Mouse (Mus musculus) midbrain, embryonic 15.5 days (tissue): ENCODE measurements at regions not wholly inside any gene's neighbourhood (a gene's known extent, or its start where the extent isn't known, plus 50 kb on each side); places are given as distances from the start of the nearest gene placed in this dataset.
A peak's percentile ranks its signal among the peaks of the same experiment; 100 is the strongest.

Experiments used
- ATAC-seq: fragments of 200-750 bp; cut with Nextera tagmentation; replicated peaks from 2 replicates; pipeline ENCODE4 v1.8.0; 2017; ENCODE audit warnings: moderate TSS enrichment
- H3K27ac ChIP-seq: fragments of 300-500 bp; sonication (generic); 2 replicates; pipeline ENCODE4 v1.5.1; 2015; ENCODE audit warnings: mild to moderate bottlenecking, inconsistent platforms
- H3K27me3 ChIP-seq: fragments of 300-500 bp; sonication (generic); replicated peaks from 2 replicates; pipeline ENCODE4 v1.6.1; 2015; ENCODE audit warnings: inconsistent platforms
- H3K36me3 ChIP-seq: fragments of 300-500 bp; sonication (generic); replicated peaks from 2 replicates; pipeline ENCODE4 v1.6.1; 2015; ENCODE audit warnings: inconsistent platforms
- H3K4me1 ChIP-seq: fragments of 300-500 bp; sonication (generic); 2 replicates; pipeline ENCODE4 v1.6.1; 2015; ENCODE audit warnings: inconsistent platforms
- H3K4me2 ChIP-seq: fragments of 300-500 bp; sonication (generic); 2 replicates; pipeline ENCODE4 v1.6.1; 2015; ENCODE audit warnings: inconsistent platforms, mild to moderate bottlenecking, moderate library complexity
- H3K4me3 ChIP-seq: fragments of 300-500 bp; sonication (generic); 2 replicates; pipeline ENCODE4 v1.5.1; 2015; ENCODE audit warnings: mild to moderate bottlenecking, inconsistent platforms
- H3K9ac ChIP-seq: fragments of 300-500 bp; sonication (generic); 2 replicates; pipeline ENCODE4 v1.6.1; 2015; ENCODE audit warnings: mild to moderate bottlenecking, inconsistent platforms
- H3K9me3 ChIP-seq: fragments of 300-500 bp; sonication (generic); 2 replicates; pipeline ENCODE4 v1.6.1; 2016; ENCODE audit warnings: inconsistent platforms
- WGBS: fragments of 180-500 bp; shearing (Covaris S2); methylation state at CpG from one replicate; pipeline ENCODE4 v1.1.7; 2015; ENCODE audit warnings: mixed read lengths; 5-methylcytosine and 5-hydroxymethylcytosine counted together

DNA sequence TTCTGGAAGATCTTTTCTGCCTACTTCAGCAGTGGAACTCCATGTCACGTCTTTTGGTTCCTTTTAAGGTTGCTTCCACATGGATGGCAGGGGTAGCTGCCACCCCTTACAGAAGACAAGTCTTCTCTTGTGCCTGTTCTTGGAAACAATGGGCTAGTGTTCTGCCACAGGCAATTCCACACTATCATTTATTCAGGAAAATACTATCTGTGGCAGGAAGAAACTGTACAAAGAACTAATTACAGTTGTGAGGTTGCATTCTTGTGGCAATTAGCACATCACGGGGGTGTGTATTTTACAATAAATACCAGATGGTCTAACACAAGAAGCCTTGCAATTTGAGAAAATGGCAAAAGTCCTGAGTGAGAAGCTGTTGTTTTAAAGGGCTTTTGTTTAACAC lies 489.8 kb downstream of the Ccdc50 start:
- no peak overlapping the region for H3K9ac ChIP-seq
- 45% methylated on average over 2 of the region's 2 CpGs for WGBS
- H3K4me2 ChIP-seq, result no peak overlapping the region
- H3K27ac ChIP-seq, result no peak overlapping the region
- H3K36me3 ChIP-seq, result no peaks in the 10 kb centered on the region
- no peaks in the 10 kb centered on the region for H3K4me1 ChIP-seq
- no peaks in the 10 kb centered on the region for H3K9me3 ChIP-seq
- no peak overlapping the region for H3K4me3 ChIP-seq
- H3K27me3 ChIP-seq, result no peaks in the 10 kb centered on the region
- ATAC-seq, result no peak

- Histone ChIP-seq H3K27me3 (no peaks in the 10 kb centered on the region), H3K4me2 (no peak overlapping the region), H3K9me3 (no peaks in the 10 kb centered on the region), H3K4me1 (no peaks in the 10 kb centered on the region), H3K36me3 (no peaks in the 10 kb centered on the region), H3K9ac (no peak overlapping the region), H3K4me3 (no peak overlapping the region), H3K27ac (no peak overlapping the region)
- WGBS, result 53% methylated on average over 3 of the region's 3 CpGs
- no peak for ATAC-seq
Observed at GRCm38 (mm10) chr16:27878950-27879349, 490.3 kb downstream of the Ccdc50 start.

GRCm38 (mm10) chr16:27884363-27884762 lies 495.7 kb downstream of the Ccdc50 start:
- no peaks in the 10 kb centered on the region for H3K4me1 ChIP-seq
- 29% methylated on average over 2 of the region's 2 CpGs for WGBS
- no peak; the same call in 1 of the 2 replicates for ATAC-seq
- H3K4me3 ChIP-seq, result no peak overlapping the region
- no peaks in the 10 kb centered on the region for H3K27me3 ChIP-seq
- H3K9ac ChIP-seq, result no peak overlapping the region
- no peaks in the 10 kb centered on the region for H3K36me3 ChIP-seq
- no peaks in the 10 kb centered on the region for H3K9me3 ChIP-seq
- H3K4me2 ChIP-seq, result no peak overlapping the region
- no peak overlapping the region for H3K27ac ChIP-seq

- no peaks in the 10 kb centered on the region for H3K9me3 ChIP-seq
- ATAC-seq, result no peak
- H3K9ac ChIP-seq, result no peak overlapping the region
- 0% methylated on average over 2 of the region's 2 CpGs for WGBS
- H3K36me3 ChIP-seq, result no peaks in the 10 kb centered on the region
- no peaks in the 10 kb centered on the region for H3K4me1 ChIP-seq
- no peak overlapping the region for H3K4me2 ChIP-seq
- H3K4me3 ChIP-seq, result no peak overlapping the region
- no peaks in the 10 kb centered on the region for H3K27me3 ChIP-seq
- H3K27ac ChIP-seq, result no peak overlapping the region
Observed at GRCm38 (mm10) chr16:27906036-27906435, 517.4 kb downstream of the Ccdc50 start.

DNA sequence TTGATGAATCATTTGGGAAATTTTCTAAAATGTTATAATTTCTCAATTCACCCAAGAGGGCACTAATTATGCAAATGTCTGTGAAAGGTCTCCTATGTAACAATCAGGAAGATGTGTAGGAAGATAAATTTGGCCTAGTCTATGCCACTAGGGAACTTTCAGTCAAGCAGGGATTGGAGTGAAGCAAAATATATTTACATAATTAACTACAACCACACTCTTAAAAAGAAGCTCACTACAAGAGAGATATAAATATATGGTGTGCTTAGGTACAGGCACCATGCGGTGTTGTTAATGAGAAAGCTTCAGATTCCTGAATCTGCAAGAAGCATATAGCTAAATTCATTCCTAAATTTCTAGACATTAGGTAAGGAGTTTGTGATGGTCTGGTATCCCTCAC lies 526.8 kb downstream of the Ccdc50 start:
- H3K36me3 ChIP-seq, result no peaks in the 10 kb centered on the region
- no peaks in the 10 kb centered on the region for H3K4me1 ChIP-seq
- ATAC-seq, result no peak
- no peak overlapping the region for H3K9ac ChIP-seq
- no peaks in the 10 kb centered on the region for H3K9me3 ChIP-seq
- no peak overlapping the region for H3K27ac ChIP-seq
- H3K27me3 ChIP-seq, result no peaks in the 10 kb centered on the region
- 91% methylated on average over 1 of the region's 1 CpGs for WGBS
- no peak overlapping the region for H3K4me2 ChIP-seq
- H3K4me3 ChIP-seq, result no peak overlapping the region

GRCm38 (mm10) chr16:27925528-27926360 lies 537.1 kb downstream of the Ccdc50 start:
- no peaks in the 10 kb centered on the region for H3K9me3 ChIP-seq
- WGBS, result 75% methylated on average over 7 of the region's 7 CpGs
- H3K27ac ChIP-seq, result no peak overlapping the region
- no peak overlapping the region for H3K4me3 ChIP-seq
- H3K9ac ChIP-seq, result no peak overlapping the region
- no peaks in the 10 kb centered on the region for H3K36me3 ChIP-seq
- no peaks in the 10 kb centered on the region for H3K27me3 ChIP-seq
- no peak overlapping the region for H3K4me2 ChIP-seq
- no peaks in the 10 kb centered on the region for H3K4me1 ChIP-seq
- ATAC-seq, result no peak

DNA sequence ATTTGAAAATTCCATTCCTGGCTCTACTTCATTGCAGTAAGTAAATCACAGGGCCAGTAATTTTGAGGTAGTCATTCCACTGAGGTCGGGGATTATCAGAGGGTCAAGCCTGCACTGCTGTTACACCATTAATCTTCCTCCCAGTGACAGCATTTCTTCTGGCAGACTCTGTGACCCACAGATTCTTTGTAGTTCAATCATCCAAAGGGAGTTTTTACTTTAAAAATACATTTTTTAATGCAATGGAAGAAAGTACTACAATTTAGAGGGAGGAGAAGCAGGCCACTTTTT lies 537.6 kb downstream of the Ccdc50 start:
- 46% methylated on average over 1 of the region's 1 CpGs for WGBS

DNA sequence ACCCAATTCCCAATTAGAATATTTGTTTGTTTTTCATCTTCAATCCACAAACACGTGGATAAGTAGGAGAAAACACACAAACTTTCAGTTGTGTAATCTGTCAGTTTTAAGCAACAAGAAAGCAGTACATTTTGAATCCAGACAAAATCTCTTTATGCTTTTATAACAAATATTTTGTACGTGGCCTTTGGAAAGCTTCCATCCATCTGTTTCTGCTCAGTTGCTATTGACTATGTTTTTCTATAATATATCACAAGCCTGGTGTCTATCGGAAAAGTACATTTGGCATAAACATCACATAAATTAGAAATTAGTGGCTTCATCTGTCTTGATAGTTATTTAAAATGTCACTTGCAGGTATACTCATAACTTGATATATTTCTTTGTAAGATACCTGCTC lies 560.6 kb downstream of the Ccdc50 start:
- 84% methylated on average over 3 of the region's 3 CpGs for WGBS
- Histone ChIP-seq H3K27me3 (no peaks in the 10 kb centered on the region), H3K4me2 (no peak overlapping the region), H3K4me1 (no peaks in the 10 kb centered on the region), H3K36me3 (no peaks in the 10 kb centered on the region), H3K27ac (no peak overlapping the region), H3K9ac (no peak overlapping the region), H3K4me3 (no peak overlapping the region), H3K9me3 (no peaks in the 10 kb centered on the region)
- ATAC-seq, result no peak

More for the DNA sequence above, 537.6 kb downstream of the Ccdc50 start:
- no peak overlapping the region for H3K4me3 ChIP-seq
- H3K4me2 ChIP-seq, result no peak overlapping the region
- no peaks in the 10 kb centered on the region for H3K36me3 ChIP-seq
- H3K27me3 ChIP-seq, result no peaks in the 10 kb centered on the region
- no peaks in the 10 kb centered on the region for H3K4me1 ChIP-seq
- no peaks in the 10 kb centered on the region for H3K9me3 ChIP-seq
- H3K9ac ChIP-seq, result no peak overlapping the region
- no peak overlapping the region for H3K27ac ChIP-seq
- no peak for ATAC-seq

DNA sequence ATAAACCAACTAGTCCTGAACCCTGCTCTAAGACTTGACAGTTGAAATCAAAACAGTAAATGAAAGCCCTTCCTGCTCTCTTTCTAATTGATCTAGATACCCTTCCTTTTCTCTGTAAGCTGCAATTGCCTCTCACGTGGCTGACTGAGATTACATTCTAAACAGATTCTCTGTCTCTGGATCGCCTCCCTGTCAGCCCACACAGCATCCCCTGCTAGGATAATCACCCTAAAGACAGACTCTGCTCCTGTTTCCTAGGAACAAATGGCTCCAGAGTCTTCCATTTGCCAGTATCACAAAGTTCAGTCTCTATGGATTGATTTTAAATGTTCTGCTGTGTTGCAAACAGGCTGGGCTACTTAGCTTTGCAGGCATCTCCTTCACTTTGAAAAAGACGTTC lies 561.1 kb downstream of the Ccdc50 start:
- 19% methylated on average over 3 of the region's 3 CpGs for WGBS
- no peak overlapping the region for H3K9ac ChIP-seq
- H3K36me3 ChIP-seq, result no peaks in the 10 kb centered on the region
- no peak overlapping the region for H3K4me3 ChIP-seq
- no peaks in the 10 kb centered on the region for H3K9me3 ChIP-seq
- no peak overlapping the region for H3K4me2 ChIP-seq
- no peak overlapping the region for H3K27ac ChIP-seq
- no peaks in the 10 kb centered on the region for H3K27me3 ChIP-seq
- H3K4me1 ChIP-seq, result no peaks in the 10 kb centered on the region
- no peak for ATAC-seq

- Histone ChIP-seq H3K27me3 (no peaks in the 10 kb centered on the region), H3K4me2 (no peak overlapping the region), H3K36me3 (no peaks in the 10 kb centered on the region), H3K27ac (no peak overlapping the region), H3K9ac (no peak overlapping the region), H3K9me3 (no peaks in the 10 kb centered on the region), H3K4me1 (no peaks in the 10 kb centered on the region), H3K4me3 (no peak overlapping the region)
- ATAC-seq, result no peak
- 69% methylated on average over 2 of the region's 2 CpGs for WGBS
Observed at GRCm38 (mm10) chr16:27962811-27963210, 574.1 kb downstream of the Ccdc50 start.

DNA sequence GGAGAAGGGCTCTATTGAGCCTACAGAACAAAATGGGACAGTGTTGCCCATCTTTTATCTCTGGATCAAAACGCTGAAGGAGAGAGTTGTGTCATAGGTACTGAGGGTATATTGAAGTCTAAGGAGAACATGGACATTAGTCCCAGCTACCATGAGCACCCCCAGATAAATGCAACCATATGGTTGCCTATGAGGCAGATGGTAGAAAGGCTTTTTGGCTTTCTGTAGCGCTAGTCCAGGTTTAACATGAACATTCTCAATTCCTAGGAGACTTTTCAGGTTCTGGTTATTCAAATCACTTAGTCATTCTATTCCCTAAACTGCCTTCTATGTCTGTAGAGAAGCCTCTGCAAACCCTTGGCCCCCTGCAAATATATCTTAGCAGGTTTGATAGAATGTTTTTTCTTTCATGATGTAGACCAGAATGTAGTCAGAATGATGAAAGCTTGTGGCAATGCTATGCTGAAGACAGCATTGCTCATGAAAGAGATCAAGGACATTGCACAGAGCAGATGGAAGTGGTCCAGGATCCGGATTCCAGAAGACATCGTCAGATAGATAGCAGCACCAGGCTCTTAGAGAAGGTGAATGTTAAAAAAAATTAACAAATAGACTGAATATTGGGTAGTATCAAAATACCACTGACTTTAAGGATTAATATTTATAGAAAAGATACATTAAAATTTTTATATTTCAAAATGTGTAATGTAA lies 590.2 kb downstream of the Ccdc50 start:
- no peak for ATAC-seq
- no peak overlapping the region for H3K4me3 ChIP-seq
- H3K9me3 ChIP-seq, result 0 out of 2 replicates have a peak, but pooled peaks cover 3% of the 10 kb centered on the region
- 95% methylated on average over 4 of the region's 4 CpGs for WGBS
- H3K4me2 ChIP-seq, result no peak overlapping the region
- H3K4me1 ChIP-seq, result no peaks in the 10 kb centered on the region
- no peak overlapping the region for H3K27ac ChIP-seq
- no peaks in the 10 kb centered on the region for H3K36me3 ChIP-seq
- H3K27me3 ChIP-seq, result no peaks in the 10 kb centered on the region
- no peak overlapping the region for H3K9ac ChIP-seq

DNA sequence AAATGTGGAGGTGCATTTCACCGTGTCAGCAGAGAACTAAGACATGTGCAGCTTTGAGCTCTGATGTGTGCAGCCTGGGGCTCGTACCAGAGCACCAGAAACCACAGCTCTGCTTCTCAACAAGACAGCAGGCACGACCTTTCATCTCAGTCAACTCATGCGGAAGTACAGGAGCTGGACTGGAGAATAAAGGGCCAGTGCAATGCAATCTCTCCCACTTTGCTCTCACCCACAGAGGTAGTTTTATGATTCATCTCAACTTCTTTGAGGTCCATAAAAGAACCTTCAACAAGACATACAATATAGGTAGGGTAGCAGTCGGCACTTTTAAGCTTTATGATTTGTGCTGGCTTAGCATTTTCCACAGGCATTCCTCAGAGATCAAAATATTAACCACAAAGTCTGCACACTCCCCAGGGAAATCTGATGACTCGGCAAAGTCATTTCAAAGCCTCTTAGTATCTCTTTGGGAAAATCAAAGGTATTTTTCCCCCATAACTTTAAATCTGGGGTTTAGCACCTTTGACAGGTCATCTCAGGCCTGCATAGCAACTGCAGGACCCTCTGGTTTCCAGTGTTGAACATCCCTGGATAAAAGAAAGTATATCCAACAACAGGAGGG lies 626.7 kb downstream of the Ccdc50 start:
- H3K36me3 ChIP-seq, result no peaks in the 10 kb centered on the region
- 59% methylated on average over 6 of the region's 6 CpGs for WGBS
- no peak overlapping the region for H3K4me3 ChIP-seq
- H3K27ac ChIP-seq, result no peak overlapping the region
- H3K27me3 ChIP-seq, result no peaks in the 10 kb centered on the region
- no peaks in the 10 kb centered on the region for H3K4me1 ChIP-seq
- peak; percentile 82 for ATAC-seq
- no peak overlapping the region for H3K9ac ChIP-seq
- no peak overlapping the region for H3K4me2 ChIP-seq
- no peaks in the 10 kb centered on the region for H3K9me3 ChIP-seq

- Histone ChIP-seq H3K4me2 (no peak overlapping the region), H3K9ac (no peak overlapping the region), H3K27ac (no peak overlapping the region), H3K4me1 (no peaks in the 10 kb centered on the region), H3K9me3 (no peaks in the 10 kb centered on the region), H3K4me3 (no peak overlapping the region), H3K36me3 (no peaks in the 10 kb centered on the region), H3K27me3 (no peaks in the 10 kb centered on the region)
- no peak for ATAC-seq
Observed at GRCm38 (mm10) chr16:28018311-28018710, 629.6 kb downstream of the Ccdc50 start.
